Mouse (Mus musculus): Measurements from ENCODE around the gene Capn7. TPM values are rescaled to one million over a fixed set of nuclear protein-coding genes. Genes with fewer than 3 reads are reported as not detected.

Capn7 gene
- total RNA-seq, 1 experiment: 23.7 TPM

DNA sequence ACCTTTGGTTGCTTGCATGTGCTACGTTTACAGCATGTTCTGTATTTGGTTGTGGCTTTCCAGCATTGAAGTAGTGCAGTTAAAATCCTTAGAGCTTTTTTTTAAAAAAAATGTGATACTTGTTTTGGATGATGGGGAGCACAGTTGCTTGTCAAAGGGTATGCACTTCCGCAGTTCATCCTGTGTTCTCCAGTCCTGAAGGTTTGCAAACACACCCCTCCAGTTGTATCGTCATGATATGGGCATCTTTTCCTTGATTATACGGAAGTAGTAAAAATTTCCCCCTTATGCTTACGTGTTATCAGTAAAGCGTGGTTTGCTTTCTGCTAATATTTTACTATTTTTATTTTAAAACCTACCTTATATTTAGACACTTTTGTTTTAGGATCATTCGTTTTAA lies 968 bp downstream of the Capn7 start:
- H3K27ac ChIP-seq (ENCODE audit: insufficient read depth, low read depth, low read length, poor library complexity, severe bottlenecking): no peak overlapping the region
- no peak for DNase-seq (ENCODE audit: low read depth, low spot score)

DNA sequence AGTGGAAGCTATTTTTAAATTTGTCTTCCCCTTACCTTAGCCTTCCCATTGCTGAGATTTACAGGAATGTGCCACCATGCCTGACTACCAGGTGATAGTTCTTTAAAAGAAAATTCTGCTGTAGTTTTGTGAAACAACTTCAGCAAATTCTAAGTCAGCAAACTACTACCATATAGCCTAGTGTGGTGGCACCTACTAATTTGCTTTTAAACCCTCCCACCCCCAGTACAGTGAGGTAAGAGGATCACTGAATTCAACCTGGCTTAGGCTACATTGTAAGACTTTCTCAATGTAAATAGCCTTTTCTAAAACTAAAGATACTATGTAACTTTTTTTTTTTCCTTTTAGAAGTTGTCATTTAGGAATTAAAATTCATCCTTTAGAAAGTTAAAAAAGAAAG lies 1.5 kb downstream of the Capn7 start:
- DNase-seq (ENCODE audit: low read depth, low spot score): no peak
- no peak overlapping the region; the same call in 1 of the 2 replicates for H3K9ac ChIP-seq (ENCODE audit: insufficient read depth, low read depth, low read length, poor library complexity, severe bottlenecking)
- H3K36me3 ChIP-seq (ENCODE audit: control insufficient read depth, insufficient read depth, low read length, poor library complexity, severe bottlenecking): no peaks in the 10 kb centered on the region
- no peaks in the 10 kb centered on the region for H3K9me3 ChIP-seq (ENCODE audit: control insufficient read depth, insufficient read depth, low read depth, low read length)
- TF ChIP-seq ZNF384 (IDR thresholded peaks at IDR 0.05; ENCODE audit: low read depth, low read length): no peak
- TF ChIP-seq CHD2 (IDR thresholded peaks at IDR 0.05; ENCODE audit: low read depth, low read length): no peak
- no peak for TF ChIP-seq HCFC1 (IDR thresholded peaks at IDR 0.05; ENCODE audit: borderline replicate concordance, insufficient read depth, low read length)
- no peak for TF ChIP-seq MAFK (IDR thresholded peaks at IDR 0.05; ENCODE audit: insufficient read depth, low read depth, low read length)
- TF ChIP-seq ZC3H11A (IDR thresholded peaks at IDR 0.05; ENCODE audit: borderline replicate concordance, low read depth, low read length): no peak
- H3K27ac ChIP-seq (ENCODE audit: insufficient read depth, low read depth, low read length, poor library complexity, severe bottlenecking): no peak overlapping the region
- H3K4me1 ChIP-seq (ENCODE audit: control insufficient read depth in 2 of 2, insufficient read depth in 2 of 2, low read length in 2 of 2, poor library complexity in 1 of 2): 0 out of 4 replicates have a peak, but pooled peaks cover 1 to 2% of the 10 kb centered on the region in 2 experiments
- H3K4me3 ChIP-seq (ENCODE audit: insufficient read depth in 1 of 2, low read depth in 1 of 2, low read length in 2 of 2, poor library complexity in 1 of 2, severe bottlenecking in 1 of 2): no peak overlapping the region
- in situ Hi-C loops (cut with MboI; ENCODE audit: low sequenced_read_pairs in 2 of 2, unreplicated experiment in 2 of 2): no loop called here

More for the DNA sequence above, 968 bp downstream of the Capn7 start:
- TF ChIP-seq HCFC1 (IDR thresholded peaks at IDR 0.05; ENCODE audit: borderline replicate concordance, insufficient read depth, low read length): no peak
- TF ChIP-seq ZC3H11A (IDR thresholded peaks at IDR 0.05; ENCODE audit: borderline replicate concordance, low read depth, low read length): no peak
- TF ChIP-seq MAFK (IDR thresholded peaks at IDR 0.05; ENCODE audit: insufficient read depth, low read depth, low read length): no peak
- TF ChIP-seq CHD2 (IDR thresholded peaks at IDR 0.05; ENCODE audit: low read depth, low read length): no peak
- no peak for TF ChIP-seq ZNF384 (IDR thresholded peaks at IDR 0.05; ENCODE audit: low read depth, low read length)
- H3K9ac ChIP-seq (ENCODE audit: insufficient read depth, low read depth, low read length, poor library complexity, severe bottlenecking): peak overlapping the region; percentile 94; the same call in 1 of the 2 replicates
- no peaks in the 10 kb centered on the region for H3K36me3 ChIP-seq (ENCODE audit: control insufficient read depth, insufficient read depth, low read length, poor library complexity, severe bottlenecking)
- in situ Hi-C loops (cut with MboI; ENCODE audit: low sequenced_read_pairs in 2 of 2, unreplicated experiment in 2 of 2): no loop called here
- peak overlapping the region; percentile 97 to 98 for H3K4me3 ChIP-seq (ENCODE audit: insufficient read depth in 1 of 2, low read depth in 1 of 2, low read length in 2 of 2, poor library complexity in 1 of 2, severe bottlenecking in 1 of 2)
- H3K9me3 ChIP-seq (ENCODE audit: control insufficient read depth, insufficient read depth, low read depth, low read length): no peaks in the 10 kb centered on the region
- 0 out of 4 replicates have a peak, but pooled peaks cover 1 to 2% of the 10 kb centered on the region in 2 experiments for H3K4me1 ChIP-seq (ENCODE audit: control insufficient read depth in 2 of 2, insufficient read depth in 2 of 2, low read length in 2 of 2, poor library complexity in 1 of 2)

DNA sequence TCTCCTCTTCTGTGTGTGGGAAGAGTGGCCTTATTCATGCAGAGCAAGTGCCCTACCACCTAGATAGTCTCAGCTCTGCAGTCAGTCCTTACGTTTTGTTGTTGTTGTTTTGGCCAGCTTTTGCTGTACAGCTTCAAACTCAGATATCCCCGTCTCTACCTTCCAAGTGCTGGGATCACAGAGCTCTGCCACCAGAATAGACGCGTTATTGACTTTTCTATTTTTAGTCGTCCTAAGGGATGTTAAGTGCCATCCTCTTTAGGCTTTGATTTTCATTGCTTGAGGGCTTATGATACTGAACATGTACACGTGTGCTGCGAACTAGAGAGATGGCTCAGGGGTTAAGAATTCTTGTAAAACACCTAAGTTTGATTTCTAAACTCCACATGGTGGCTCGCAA lies 6.8 kb downstream of the Capn7 start:
- TF ChIP-seq ZC3H11A (IDR thresholded peaks at IDR 0.05; ENCODE audit: borderline replicate concordance, low read depth, low read length) (no peak), HCFC1 (IDR thresholded peaks at IDR 0.05; ENCODE audit: borderline replicate concordance, insufficient read depth, low read length) (no peak), MAFK (IDR thresholded peaks at IDR 0.05; ENCODE audit: insufficient read depth, low read depth, low read length) (no peak), ZNF384 (IDR thresholded peaks at IDR 0.05; ENCODE audit: low read depth, low read length) (no peak), CHD2 (IDR thresholded peaks at IDR 0.05; ENCODE audit: low read depth, low read length) (no peak)
- Histone ChIP-seq H3K36me3 (ENCODE audit: control insufficient read depth, insufficient read depth, low read length, poor library complexity, severe bottlenecking) (peaks cover 2% of the 10 kb centered on the region), H3K9me3 (ENCODE audit: control insufficient read depth, insufficient read depth, low read depth, low read length) (no peaks in the 10 kb centered on the region), H3K4me3 (ENCODE audit: insufficient read depth in 1 of 2, low read depth in 1 of 2, low read length in 2 of 2, poor library complexity in 1 of 2, severe bottlenecking in 1 of 2) (no peak overlapping the region), H3K27ac (ENCODE audit: insufficient read depth, low read depth, low read length, poor library complexity, severe bottlenecking) (no peak overlapping the region), H3K9ac (ENCODE audit: insufficient read depth, low read depth, low read length, poor library complexity, severe bottlenecking) (no peak overlapping the region), H3K4me1 (ENCODE audit: control insufficient read depth in 2 of 2, insufficient read depth in 2 of 2, low read length in 2 of 2, poor library complexity in 1 of 2) (no peaks in the 10 kb centered on the region)
- DNase-seq (ENCODE audit: low read depth, low spot score): no peak
- in situ Hi-C loops (cut with MboI; ENCODE audit: low sequenced_read_pairs in 2 of 2, unreplicated experiment in 2 of 2): no loop called here

DNA sequence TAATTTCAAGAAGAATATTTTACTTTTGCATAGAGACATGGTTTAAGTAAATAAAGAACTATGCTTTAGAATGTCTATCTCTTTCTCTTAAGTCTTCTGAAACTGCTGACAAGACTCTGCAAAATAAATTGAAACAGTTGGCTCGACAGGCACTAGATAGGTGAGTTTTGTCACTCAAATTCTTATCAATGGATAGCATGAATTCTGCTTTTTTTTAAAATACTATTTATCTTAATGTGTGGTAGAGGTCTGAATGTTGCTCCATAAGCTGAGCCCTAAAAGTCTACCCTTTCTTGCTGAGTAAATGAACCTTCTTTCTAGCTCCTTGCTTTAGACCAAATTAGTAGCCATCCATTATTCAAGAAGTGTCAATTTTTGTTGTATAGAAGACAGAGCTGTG lies 8.9 kb downstream of the Capn7 start:
- Histone ChIP-seq H3K36me3 (ENCODE audit: control insufficient read depth, insufficient read depth, low read length, poor library complexity, severe bottlenecking) (peaks cover 2% of the 10 kb centered on the region), H3K27ac (ENCODE audit: insufficient read depth, low read depth, low read length, poor library complexity, severe bottlenecking) (no peak overlapping the region), H3K9ac (ENCODE audit: insufficient read depth, low read depth, low read length, poor library complexity, severe bottlenecking) (no peak overlapping the region), H3K9me3 (ENCODE audit: control insufficient read depth, insufficient read depth, low read depth, low read length) (no peaks in the 10 kb centered on the region), H3K4me3 (ENCODE audit: insufficient read depth in 1 of 2, low read depth in 1 of 2, low read length in 2 of 2, poor library complexity in 1 of 2, severe bottlenecking in 1 of 2) (no peak overlapping the region), H3K4me1 (ENCODE audit: control insufficient read depth in 2 of 2, insufficient read depth in 2 of 2, low read length in 2 of 2, poor library complexity in 1 of 2) (no peaks in the 10 kb centered on the region)
- DNase-seq (ENCODE audit: low read depth, low spot score): no peak
- TF ChIP-seq CHD2 (IDR thresholded peaks at IDR 0.05; ENCODE audit: low read depth, low read length) (no peak), ZC3H11A (IDR thresholded peaks at IDR 0.05; ENCODE audit: borderline replicate concordance, low read depth, low read length) (no peak), MAFK (IDR thresholded peaks at IDR 0.05; ENCODE audit: insufficient read depth, low read depth, low read length) (no peak), HCFC1 (IDR thresholded peaks at IDR 0.05; ENCODE audit: borderline replicate concordance, insufficient read depth, low read length) (no peak), ZNF384 (IDR thresholded peaks at IDR 0.05; ENCODE audit: low read depth, low read length) (no peak)
- in situ Hi-C loops (cut with MboI; ENCODE audit: low sequenced_read_pairs in 2 of 2, unreplicated experiment in 2 of 2): no loop called here

DNA sequence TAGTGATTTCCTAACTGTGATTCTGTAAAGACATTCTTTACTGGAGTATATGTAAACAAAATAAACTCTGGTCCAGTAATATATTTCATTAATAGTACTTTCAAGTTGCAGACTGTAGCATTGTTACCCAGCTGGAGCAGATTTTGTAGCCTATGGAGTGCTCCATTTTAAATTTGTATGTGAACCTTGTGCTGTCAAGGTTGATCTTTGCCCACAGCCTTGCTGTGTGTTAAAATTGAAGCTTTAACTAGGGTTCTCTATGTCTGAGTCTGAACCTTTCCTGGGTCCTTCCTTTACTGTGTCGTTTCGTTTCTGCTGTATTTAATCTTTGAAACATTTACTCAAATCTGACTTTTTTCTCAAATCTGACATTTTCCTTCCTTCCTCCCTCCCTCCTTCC lies 25.8 kb downstream of the Capn7 start:
- TF ChIP-seq HCFC1 (IDR thresholded peaks at IDR 0.05; ENCODE audit: borderline replicate concordance, insufficient read depth, low read length) (no peak), ZC3H11A (IDR thresholded peaks at IDR 0.05; ENCODE audit: borderline replicate concordance, low read depth, low read length) (no peak), CHD2 (IDR thresholded peaks at IDR 0.05; ENCODE audit: low read depth, low read length) (no peak), ZNF384 (IDR thresholded peaks at IDR 0.05; ENCODE audit: low read depth, low read length) (no peak), MAFK (IDR thresholded peaks at IDR 0.05; ENCODE audit: insufficient read depth, low read depth, low read length) (no peak)
- no peak overlapping the region for H3K9ac ChIP-seq (ENCODE audit: insufficient read depth, low read depth, low read length, poor library complexity, severe bottlenecking)
- no peak for DNase-seq (ENCODE audit: low read depth, low spot score)
- H3K4me1 ChIP-seq (ENCODE audit: control insufficient read depth in 2 of 2, insufficient read depth in 2 of 2, low read length in 2 of 2, poor library complexity in 1 of 2): no peaks in the 10 kb centered on the region
- in situ Hi-C loops (cut with MboI; ENCODE audit: low sequenced_read_pairs in 2 of 2, unreplicated experiment in 2 of 2): no loop called here
- H3K27ac ChIP-seq (ENCODE audit: insufficient read depth, low read depth, low read length, poor library complexity, severe bottlenecking): no peak overlapping the region
- H3K36me3 ChIP-seq (ENCODE audit: control insufficient read depth, insufficient read depth, low read length, poor library complexity, severe bottlenecking): peaks cover 8% of the 10 kb centered on the region
- no peaks in the 10 kb centered on the region for H3K9me3 ChIP-seq (ENCODE audit: control insufficient read depth, insufficient read depth, low read depth, low read length)
- H3K4me3 ChIP-seq (ENCODE audit: insufficient read depth in 1 of 2, low read depth in 1 of 2, low read length in 2 of 2, poor library complexity in 1 of 2, severe bottlenecking in 1 of 2): no peak overlapping the region

All from ES-E14 (cell line).